Mouse (Mus musculus): ENCODE results near the gene Pacs1.

Gene Pacs1

DNA sequence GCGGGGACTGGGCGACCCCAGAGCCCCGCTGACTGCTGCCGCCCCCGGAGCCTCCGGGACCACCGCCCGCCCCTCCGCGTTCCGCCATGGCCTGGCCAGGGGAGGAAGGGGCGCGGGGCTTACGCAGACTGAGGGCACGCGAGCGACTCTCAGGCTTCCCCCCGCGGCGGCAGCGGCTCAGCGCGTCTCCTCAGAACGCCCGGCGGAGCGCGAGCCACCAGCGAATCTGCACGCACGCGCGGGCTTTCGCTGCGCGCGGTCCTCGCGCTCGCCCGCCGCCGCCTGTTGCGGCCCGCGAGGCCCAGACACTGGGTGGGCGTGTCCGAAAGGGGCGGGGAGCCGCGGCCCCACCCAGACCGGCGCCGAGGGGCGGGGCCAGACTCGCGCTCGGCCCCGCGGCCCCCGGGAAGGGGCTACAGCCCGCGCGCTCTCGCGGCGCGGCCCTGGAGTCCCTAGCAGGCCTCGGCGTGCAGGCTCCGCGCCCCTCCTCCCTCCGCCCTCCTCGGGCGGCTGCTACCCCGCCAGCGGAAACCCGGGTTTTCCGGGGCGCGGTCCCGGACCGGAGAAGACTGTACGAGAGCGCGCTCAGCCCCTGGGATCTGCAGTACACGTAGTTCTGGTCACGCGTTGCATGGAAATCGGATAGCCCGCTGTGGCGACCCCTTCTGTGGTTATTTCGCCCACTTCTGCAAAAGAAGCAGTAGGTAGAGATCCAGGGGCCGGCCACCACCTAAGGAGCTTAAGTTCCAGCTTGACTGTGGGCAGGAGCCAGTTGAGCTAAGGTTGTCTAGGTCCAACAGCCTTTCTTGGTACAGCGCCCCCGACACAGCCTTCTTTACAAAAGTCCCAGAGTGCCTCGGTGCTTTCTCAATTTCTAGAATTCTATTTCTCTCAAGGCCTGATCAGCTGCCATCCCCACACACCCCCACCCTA lies at the start of gene Pacs1:
Gene Pacs1 (minus strand): TSS at position 319 of the 933 bp plus-strand sequence.
- DNase-seq (ENCODE audit: extremely low read depth, insufficient read length, low spot score) = peak; percentile 55

- no peak for DNase-seq (ENCODE audit: extremely low read depth, insufficient read length, low spot score)
These were observed 40.3 kb upstream of the Pacs1 start for GRCm38 (mm10) chr19:5313189-5313588.

GRCm38 (mm10) chr19:5309025-5309424 lies 36.1 kb upstream of the Pacs1 start:
- DNase-seq (ENCODE audit: extremely low read depth, insufficient read length, low spot score) = no peak

DNA sequence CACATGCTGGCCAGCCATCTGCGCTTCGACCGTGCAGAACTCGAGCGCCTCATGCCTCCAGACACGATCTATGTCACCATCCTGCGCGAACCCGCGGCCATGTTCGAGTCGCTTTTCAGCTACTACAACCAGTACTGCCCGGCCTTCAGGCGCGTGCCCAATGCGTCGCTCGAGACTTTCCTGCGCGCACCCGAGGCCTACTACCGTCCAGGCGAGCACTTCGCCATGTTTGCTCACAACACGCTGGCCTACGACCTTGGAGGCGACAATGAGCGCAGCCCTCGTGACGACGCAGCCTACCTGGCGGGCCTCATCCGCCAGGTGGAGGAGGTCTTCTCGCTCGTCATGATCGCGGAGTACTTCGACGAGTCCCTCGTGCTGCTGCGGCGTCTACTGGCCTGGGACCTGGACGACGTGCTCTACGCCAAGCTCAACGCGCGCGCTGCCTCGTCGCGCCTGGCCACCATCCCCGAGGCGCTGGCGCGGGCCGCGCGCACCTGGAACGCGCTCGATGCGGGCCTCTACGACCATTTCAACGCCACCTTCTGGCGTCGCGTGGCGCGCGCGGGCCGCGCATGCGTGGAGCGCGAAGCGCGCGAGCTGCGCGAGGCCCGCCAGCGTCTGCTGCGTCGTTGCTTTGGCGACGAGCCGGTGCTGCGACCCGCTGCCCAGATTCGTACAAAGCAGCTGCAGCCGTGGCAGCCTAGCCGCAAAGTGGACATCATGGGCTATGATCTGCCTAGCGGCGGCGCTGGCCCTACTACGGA lies 34.2 kb upstream of the Pacs1 start:
- no peak for DNase-seq (ENCODE audit: extremely low read depth, insufficient read length, low spot score)

- DNase-seq (ENCODE audit: extremely low read depth, insufficient read length, low spot score) = no peak
These were observed 33.4 kb upstream of the Pacs1 start for GRCm38 (mm10) chr19:5306279-5306678.

GRCm38 (mm10) chr19:5302455-5302854 lies 29.5 kb upstream of the Pacs1 start:
- DNase-seq (ENCODE audit: extremely low read depth, insufficient read length, low spot score) = peak; percentile 49

- DNase-seq (ENCODE audit: extremely low read depth, insufficient read length, low spot score) = no peak
These were observed 27.7 kb upstream of the Pacs1 start for GRCm38 (mm10) chr19:5300588-5300987.

- no peak for DNase-seq (ENCODE audit: extremely low read depth, insufficient read length, low spot score)
These were observed 25.2 kb upstream of the Pacs1 start, which contains the start of gene Gal3st3 for GRCm38 (mm10) chr19:5297903-5298800. Gene Gal3st3 (plus strand): TSS chr19:5298331.

- no peak for DNase-seq (ENCODE audit: extremely low read depth, insufficient read length, low spot score)
These were observed 23.7 kb upstream of the Pacs1 start for GRCm38 (mm10) chr19:5296630-5297029.

- no peak for DNase-seq (ENCODE audit: extremely low read depth, insufficient read length, low spot score)
These were observed 22.8 kb upstream of the Pacs1 start for GRCm38 (mm10) chr19:5295736-5296075.

- DNase-seq (ENCODE audit: extremely low read depth, insufficient read length, low spot score) = peak; percentile 96
These were observed 22.2 kb upstream of the Pacs1 start, which contains the start of gene Sf3b2 for GRCm38 (mm10) chr19:5294972-5295735. Gene Sf3b2 (minus strand): TSS chr19:5295455.

- no peak for DNase-seq (ENCODE audit: extremely low read depth, insufficient read length, low spot score)
These were observed 5.5 kb upstream of the Pacs1 start for GRCm38 (mm10) chr19:5278381-5278780.

DNA sequence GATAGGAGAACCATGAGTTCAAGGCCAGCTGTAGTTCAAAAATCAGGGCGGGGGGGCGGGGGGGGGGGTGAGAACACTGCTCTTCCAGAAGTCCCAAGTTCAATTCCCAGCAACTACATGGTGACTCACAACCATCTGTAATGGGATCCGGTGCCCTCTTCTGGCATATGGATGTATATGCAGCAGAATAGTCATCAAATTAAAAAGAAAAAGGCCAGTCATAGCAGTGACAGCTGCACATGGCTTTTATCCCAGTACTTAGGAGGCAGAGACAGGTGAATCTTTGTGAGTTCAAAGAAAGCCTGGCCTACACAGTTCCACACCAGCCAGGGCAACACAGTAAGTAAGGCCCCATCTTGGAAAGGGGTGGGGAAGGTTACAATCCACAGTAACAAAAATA lies 4.2 kb upstream of the Pacs1 start:
- DNase-seq (ENCODE audit: extremely low read depth, insufficient read length, low spot score) = no peak

DNA sequence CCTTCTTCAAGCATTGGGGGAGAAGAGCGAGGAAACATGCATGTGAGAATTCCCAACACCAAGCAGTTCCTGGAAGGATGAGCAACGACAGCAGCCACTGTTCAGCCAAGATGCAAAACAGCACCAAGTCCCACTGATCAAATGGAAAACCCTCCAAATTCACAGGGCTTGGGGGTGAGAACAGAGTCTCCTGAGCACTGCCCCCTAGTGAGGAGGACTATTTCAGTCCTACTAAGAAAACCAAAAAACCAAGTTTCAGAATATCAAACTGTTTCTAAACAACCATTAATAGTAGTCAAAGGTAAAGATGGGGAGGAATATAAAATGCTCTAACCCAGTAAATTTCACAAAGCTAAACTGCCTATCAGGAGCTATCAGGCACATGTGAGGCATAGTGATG lies 3.6 kb upstream of the Pacs1 start:
- no peak for DNase-seq (ENCODE audit: extremely low read depth, insufficient read length, low spot score)

DNA sequence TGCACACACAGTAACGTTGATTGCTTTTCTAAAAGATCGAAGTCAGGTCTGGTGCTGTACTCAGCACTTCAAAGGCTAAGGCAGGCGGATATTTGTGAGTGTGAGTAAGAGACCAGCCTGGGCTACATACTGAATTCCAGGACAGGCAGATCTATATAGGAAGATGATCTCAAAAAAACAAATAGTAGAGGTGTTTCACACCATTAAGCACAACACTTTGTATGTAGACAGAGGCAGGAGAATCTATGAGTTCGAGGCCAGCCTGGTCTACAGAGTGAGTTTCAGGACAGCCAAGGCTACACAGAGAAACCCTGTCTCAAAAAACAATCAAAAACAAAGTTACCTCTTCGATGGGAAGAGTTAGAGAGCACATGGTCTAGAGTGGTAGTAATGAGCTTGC lies 2.8 kb upstream of the Pacs1 start:
- no peak for DNase-seq (ENCODE audit: extremely low read depth, insufficient read length, low spot score)

DNA sequence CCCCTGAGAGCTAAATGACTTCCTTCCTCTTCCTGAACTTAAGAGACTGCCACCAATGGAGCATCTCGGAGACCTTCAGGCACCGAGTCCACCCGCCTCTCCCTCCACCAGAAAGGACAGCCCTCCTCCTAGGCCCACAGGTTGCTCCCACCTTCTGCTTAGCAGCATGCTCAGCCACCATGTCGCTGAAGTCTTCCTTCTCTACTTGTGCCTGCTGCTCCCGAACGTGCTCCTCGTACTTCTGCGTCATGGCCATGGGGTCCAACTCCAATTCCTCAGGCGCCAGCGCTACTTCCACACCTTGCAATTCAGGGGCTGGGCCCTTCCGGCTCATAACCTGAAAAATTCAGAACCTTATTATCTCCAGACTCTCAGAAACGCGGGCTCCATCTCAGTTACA lies 1.7 kb upstream of the Pacs1 start:
- no peak for DNase-seq (ENCODE audit: extremely low read depth, insufficient read length, low spot score)

- DNase-seq (ENCODE audit: extremely low read depth, insufficient read length, low spot score) = no peak
These were observed 997 bp upstream of the Pacs1 start for GRCm38 (mm10) chr19:5273916-5274315.

DNA sequence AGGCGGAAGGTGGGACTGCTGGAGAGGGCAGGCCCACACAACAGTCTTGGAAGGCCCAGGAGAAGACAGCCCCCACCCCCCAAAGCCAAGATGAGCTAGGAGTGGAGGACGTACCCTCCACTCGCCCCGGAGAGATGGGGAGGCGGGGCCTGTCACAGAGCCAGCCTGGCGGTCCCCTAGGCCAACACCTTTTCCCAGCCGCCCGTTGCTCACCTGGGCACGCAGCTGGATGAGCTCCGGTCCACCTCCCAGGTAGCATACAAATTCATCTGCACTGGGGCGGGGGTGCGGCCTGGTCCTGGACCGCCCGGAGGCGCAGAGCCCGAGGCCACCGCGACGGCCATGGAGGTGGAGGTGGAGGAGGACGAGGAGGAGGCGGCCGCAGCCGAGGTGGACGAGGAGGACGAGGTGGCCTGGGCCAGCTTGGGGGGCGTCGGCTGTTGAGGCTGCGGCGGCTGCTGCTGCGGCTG lies 558 bp downstream of the Pacs1 start:
- DNase-seq (ENCODE audit: extremely low read depth, insufficient read length, low spot score) = peak; percentile 39

DNA sequence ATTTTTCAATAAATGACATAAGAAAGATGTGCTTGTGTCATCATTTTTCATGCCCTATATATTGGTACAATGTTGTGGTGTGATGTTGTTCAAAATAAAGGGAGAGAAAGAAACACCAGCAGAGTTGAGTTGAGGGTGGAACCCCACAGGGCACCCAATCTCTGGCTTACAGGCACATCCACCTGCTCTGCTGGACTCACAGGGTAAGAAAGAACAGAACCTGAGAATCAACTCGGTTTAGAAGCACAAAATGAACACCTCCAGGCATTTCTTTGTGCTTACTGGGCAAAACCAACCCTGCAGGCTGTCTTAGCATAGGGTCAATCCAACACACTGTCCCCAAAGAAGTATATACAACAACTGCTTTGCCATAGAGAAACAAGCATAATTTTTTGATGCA lies 1.5 kb downstream of the Pacs1 start:
- no peak for DNase-seq (ENCODE audit: extremely low read depth, insufficient read length, low spot score)

DNA sequence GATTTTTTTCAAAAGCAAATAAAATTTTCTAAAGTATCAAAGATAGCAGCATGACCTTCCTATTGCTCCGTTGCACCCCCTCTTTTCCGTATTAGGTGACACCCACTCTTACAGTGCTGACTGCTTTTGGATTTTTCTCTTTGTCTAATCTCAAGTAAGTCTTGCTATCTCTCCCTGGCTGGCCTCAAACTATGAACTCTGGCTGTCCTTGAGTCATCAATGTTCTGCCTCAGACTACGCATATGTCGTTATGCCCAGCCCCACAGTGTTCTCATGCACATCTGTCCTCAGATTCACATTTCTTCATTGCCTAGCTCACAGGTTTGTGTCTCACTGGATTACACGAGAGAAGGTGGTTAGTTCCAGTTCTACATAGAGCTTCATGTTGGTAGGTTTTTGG lies 3.5 kb downstream of the Pacs1 start:
- DNase-seq (ENCODE audit: extremely low read depth, insufficient read length, low spot score) = no peak
